Mouse (Mus musculus): ENCODE data around the gene Nudt2.

DNA sequence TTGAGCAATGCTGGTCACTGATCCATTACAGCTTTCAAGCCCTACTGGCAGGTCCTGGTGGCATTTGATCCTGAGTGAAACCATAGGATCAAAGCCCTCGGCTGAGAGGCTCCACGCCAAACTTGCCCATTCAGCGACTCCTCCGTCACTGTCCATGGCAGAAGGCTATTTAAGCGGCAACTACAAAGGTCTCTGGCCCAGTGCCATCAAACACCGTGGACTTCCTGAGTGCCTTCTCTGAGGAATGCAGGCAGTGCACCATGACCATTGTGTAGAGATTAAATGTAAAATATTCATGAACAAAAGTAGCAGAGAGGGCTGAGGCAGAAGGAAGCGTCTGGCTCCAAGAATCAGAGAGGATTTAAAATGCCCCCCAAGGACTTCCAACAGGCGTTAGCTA is 63.0 kb downstream of the Nudt2 start:
- no peak for TF ChIP-seq CTCF (conservative IDR thresholded peaks at IDR 0.05 in 1 of 2, IDR thresholded peaks at IDR 0.05 in 1 of 2; ENCODE audit: low read depth in 2 of 2, low read length in 2 of 2)
- no peak for TF ChIP-seq RCOR1 (conservative IDR thresholded peaks at IDR 0.05; ENCODE audit: low read depth, low read length)
- TF ChIP-seq UBTF (IDR thresholded peaks at IDR 0.05; ENCODE audit: low read depth, low read length) = no peak
